Mouse (Mus musculus) heart, embryonic 16.5 days (tissue): Measurements from ENCODE around the gene B3galt1. TPM values are rescaled to one million over a fixed set of nuclear protein-coding genes. Genes with fewer than 3 reads are reported as not detected.

Experiments used
- ATAC-seq: fragments of 200-750 bp; cut with Nextera tagmentation; replicated peaks from 2 replicates; pipeline ENCODE4 v1.8.0; 2017; ENCODE audit warnings: moderate number of reproducible peaks; ENCODE audit not compliant: insufficient read depth, low FRiP score; ENCODE audit errors: extremely low read depth
- H3K27ac ChIP-seq: fragments of 300-500 bp; sonication (generic); 2 replicates; pipeline ENCODE4 v1.5.1; 2014; ENCODE audit warnings: mild to moderate bottlenecking, low read length, control low read depth, moderate library complexity
- H3K27me3 ChIP-seq: fragments of 300-500 bp; sonication (generic); 2 replicates; pipeline ENCODE4 v1.6.1; 2014; ENCODE audit warnings: low read length, mixed read lengths; ENCODE audit not compliant: control insufficient read depth, insufficient read depth
- H3K36me3 ChIP-seq: fragments of 300-500 bp; sonication (generic); 2 replicates; pipeline ENCODE4 v1.6.1; 2014; ENCODE audit not compliant: control insufficient read depth, insufficient read depth
- H3K4me1 ChIP-seq: fragments of 300-500 bp; sonication (generic); 2 replicates; pipeline ENCODE4 v1.6.1; 2014; ENCODE audit warnings: low read length, mixed read lengths; ENCODE audit not compliant: control insufficient read depth, insufficient read depth
- H3K4me2 ChIP-seq: fragments of 300-500 bp; sonication (generic); 2 replicates; pipeline ENCODE4 v1.6.1; 2014; ENCODE audit warnings: low read depth, mild to moderate bottlenecking, control low read depth, low read length
- H3K4me3 ChIP-seq: fragments of 300-500 bp; sonication (generic); 2 replicates; pipeline ENCODE4 v1.5.1; 2014; ENCODE audit warnings: mild to moderate bottlenecking, control low read depth, low read length
- H3K9ac ChIP-seq: fragments of 300-500 bp; sonication (generic); 2 replicates; pipeline ENCODE4 v1.6.1; 2014; ENCODE audit warnings: low read length, control low read depth
- H3K9me3 ChIP-seq: fragments of 300-500 bp; sonication (generic); replicated peaks from 2 replicates; pipeline ENCODE4 v1.6.1; 2016; ENCODE audit warnings: low read length; ENCODE audit not compliant: control insufficient read depth
- WGBS: fragments of 180-500 bp; shearing (Covaris S2); extraction: QIAGEN DNeasy Blood & Tissue Kit; methylation state at CpG from one replicate; pipeline ENCODE4 v1.1.7; 2014; 5-methylcytosine and 5-hydroxymethylcytosine counted together
- microRNA-seq: library from miRNA; unstranded; fragments of <30 nt; microRNA quantifications from one replicate; pipeline ENCODE4, GENCODE M21; 2017
- polyA plus RNA-seq: library from polyadenylated mRNA; unstranded; fragments of >200 nt; fragmentation: Nextera tagmentation; extraction: Ambion mirVana; gene quantifications from 2 replicates; pipeline ENCODE4 v1.2.1, GENCODE M21; 2015

Gene B3galt1
- polyA plus RNA-seq, 1 experiment from 2014 or later, result 5.7 TPM

DNA sequence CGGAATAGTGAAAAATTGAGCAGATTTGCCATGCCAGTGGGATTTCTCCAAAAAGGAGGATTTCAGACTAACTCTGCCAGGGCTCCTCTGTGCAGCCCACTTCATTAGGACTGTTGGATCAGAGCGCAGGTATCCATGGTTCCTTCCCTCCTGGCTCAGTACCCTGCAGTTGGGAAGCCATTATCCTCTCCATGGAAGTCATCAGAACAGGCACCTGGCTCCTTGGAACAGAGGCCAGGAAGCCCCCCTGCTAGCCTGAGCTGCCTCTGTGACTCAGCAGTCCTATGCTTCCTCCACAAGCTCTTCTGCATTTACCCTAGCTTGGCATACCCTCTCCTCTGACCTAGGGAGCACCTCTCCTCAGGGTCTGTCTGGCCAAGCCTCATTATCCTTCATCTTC lies 594.9 kb downstream of the B3galt1 start:
- Histone ChIP-seq H3K9ac (no peak overlapping the region), H3K9me3 (no peaks in the 10 kb centered on the region), H3K4me3 (no peak overlapping the region), H3K27me3 (no peaks in the 10 kb centered on the region), H3K4me2 (no peak overlapping the region), H3K4me1 (no peaks in the 10 kb centered on the region), H3K36me3 (no peaks in the 10 kb centered on the region), H3K27ac (no peak overlapping the region)
- ATAC-seq, result no peak
- 85% methylated on average over 2 of the region's 2 CpGs for WGBS

DNA sequence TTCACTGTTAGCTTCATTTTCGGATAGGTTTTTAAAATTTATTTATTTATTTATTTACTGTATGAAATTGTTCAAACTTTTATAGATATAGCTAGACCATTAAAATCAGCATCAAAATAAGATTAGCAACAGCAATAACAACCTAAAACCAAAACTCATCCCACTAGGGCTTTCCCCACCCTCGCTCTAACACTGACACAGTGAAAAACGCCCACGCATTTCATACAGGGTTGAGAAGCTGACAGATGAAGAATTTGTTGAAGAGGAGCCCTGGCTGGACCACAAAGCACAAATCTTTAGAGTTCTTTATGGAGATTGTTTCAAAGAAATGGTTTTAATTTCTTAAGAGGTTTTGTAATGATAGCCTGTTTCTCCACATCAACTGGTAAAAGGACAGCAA lies 596.3 kb downstream of the B3galt1 start:
- Histone ChIP-seq H3K4me2 (no peak overlapping the region), H3K36me3 (no peaks in the 10 kb centered on the region), H3K27ac (no peak overlapping the region), H3K9ac (no peak overlapping the region), H3K9me3 (no peaks in the 10 kb centered on the region), H3K27me3 (no peaks in the 10 kb centered on the region), H3K4me3 (no peak overlapping the region), H3K4me1 (no peaks in the 10 kb centered on the region)
- no peak for ATAC-seq
- 88% methylated on average over 4 of the region's 4 CpGs for WGBS

DNA sequence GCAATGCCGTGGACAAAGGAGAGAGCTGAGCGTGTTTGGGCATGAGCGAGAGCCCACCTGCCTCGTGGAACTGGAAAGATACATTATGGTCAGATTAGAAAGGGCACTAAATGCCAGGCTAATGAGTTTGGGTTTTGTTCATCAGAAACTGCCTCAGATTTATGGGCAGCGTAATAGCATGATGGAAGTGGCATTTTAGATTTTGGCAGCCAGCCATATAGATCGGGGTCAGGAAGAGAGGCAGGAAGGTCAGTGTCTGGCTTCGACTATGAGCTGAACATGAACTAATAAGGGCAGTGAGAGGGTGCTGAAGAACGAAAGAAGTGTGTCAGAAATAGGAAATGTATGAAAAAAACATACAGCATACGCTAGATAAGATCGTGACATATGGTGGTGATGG lies 605.6 kb downstream of the B3galt1 start:
- ATAC-seq, result no peak
- Histone ChIP-seq H3K9ac (no peak overlapping the region), H3K36me3 (no peaks in the 10 kb centered on the region), H3K4me3 (no peak overlapping the region), H3K27ac (no peak overlapping the region), H3K27me3 (no peaks in the 10 kb centered on the region), H3K4me1 (no peaks in the 10 kb centered on the region), H3K4me2 (no peak overlapping the region), H3K9me3 (no peaks in the 10 kb centered on the region)
- WGBS, result 55% methylated on average over 10 of the region's 10 CpGs

Small RNAs within 50 kb of the gene (microRNA-seq; reads per million reads assigned to microRNA genes)
- gene Mir6335 (not detected), gene Mir7224 (1.8 reads per million)

Other genes with a start within 250 kb of the B3galt1 start
- gene Gm21830, start 152.1 kb upstream of the B3galt1 start, polyA plus RNA-seq, result not detected in 2 replicates
- gene Gm26727, start 132.7 kb upstream of the B3galt1 start, polyA plus RNA-seq, result not detected in 2 replicates
- gene Xirp2, start 119.9 kb upstream of the B3galt1 start, polyA plus RNA-seq, result 0.26 and 0.30 TPM in 2 replicates